Mouse (Mus musculus) adrenal gland, adult 18-20 months (tissue): ENCODE measurements around the gene H2al1f. TPM values are rescaled to one million over a fixed set of nuclear protein-coding genes. Genes with fewer than 3 reads are reported as not detected.
"Not testable (repeated sequence)": the region's sequence is repeated elsewhere in the genome, so short reads cannot be mapped to it uniquely, and the experiment has no call there.

Experiments
- DNase-seq, 2 experiments: peaks; one replicate each; pipeline ENCODE4 v3.0.0; 2021 to 2022; ENCODE audit warnings: low spot score in 2 of 2
- long read RNA-seq, 2 experiments: library from polyadenylated mRNA; stranded (forward); transcript quantifications; one replicate each; pipeline ENCODE4 v2.0.0; 2021
- total RNA-seq, 2 experiments: library from RNA; stranded (reverse); gene quantifications; 1 replicate in 1 of 2; 2 replicates in 1 of 2; pipeline ENCODE4 v1.2.3; 2021

H2al1f gene
- not detected for total RNA-seq
- long read RNA-seq, experiment 1 = 0 reads
- long read RNA-seq, experiment 2 = 0 reads

GRCm38 (mm10) chrX:11314858-11315257 is at the start of gene H2al1f:
TSS of gene H2al1f (plus strand) at chrX:11315158.
- DNase-seq = not testable (repeated sequence)

GRCm38 (mm10) chrX:11267791-11268190 is 47.2 kb upstream of the H2al1f start:
- no peak for DNase-seq

GRCm38 (mm10) chrX:11269074-11269473 is 45.9 kb upstream of the H2al1f start:
- DNase-seq = no peak

- no peak for DNase-seq
Measured at GRCm38 (mm10) chrX:11273190-11273589, 41.8 kb upstream of the H2al1f start.

GRCm38 (mm10) chrX:11277083-11277482 is 37.9 kb upstream of the H2al1f start:
- no peak for DNase-seq

GRCm38 (mm10) chrX:11280741-11281140 is 34.2 kb upstream of the H2al1f start:
- no peak for DNase-seq

GRCm38 (mm10) chrX:11288306-11288882 is 26.6 kb upstream of the H2al1f start:
- DNase-seq = no peak

- DNase-seq = no peak
Measured at GRCm38 (mm10) chrX:11289244-11289643, 25.7 kb upstream of the H2al1f start.

GRCm38 (mm10) chrX:11298957-11299356 is 16.0 kb upstream of the H2al1f start, which contains the start of gene H2al1a:
TSS of gene H2al1a (plus strand) at chrX:11299257.
- DNase-seq = not testable (repeated sequence)

GRCm38 (mm10) chrX:11302132-11302531 is 12.8 kb upstream of the H2al1f start, which contains the start of gene H2al1b:
TSS of gene H2al1b (plus strand) at chrX:11302432.
- not testable (repeated sequence) for DNase-seq

- DNase-seq = not testable (repeated sequence)
Measured at GRCm38 (mm10) chrX:11305355-11305754, 9.6 kb upstream of the H2al1f start, which contains the start of gene H2al1c. TSS of gene H2al1c (plus strand) at chrX:11305655.

GRCm38 (mm10) chrX:11308524-11308923 is 6.4 kb upstream of the H2al1f start, which contains the start of gene H2al1d:
TSS of gene H2al1d (plus strand) at chrX:11308824.
- DNase-seq = not testable (repeated sequence)

GRCm38 (mm10) chrX:11311634-11312033 is 3.3 kb upstream of the H2al1f start, which contains the start of gene H2al1e:
TSS of gene H2al1e (plus strand) at chrX:11311934.
- not testable (repeated sequence) for DNase-seq

GRCm38 (mm10) chrX:11317956-11318355 is 3.0 kb downstream of the H2al1f start, which contains the start of gene H2al1g:
TSS of gene H2al1g (plus strand) at chrX:11318256.
- not testable (repeated sequence) for DNase-seq

- not testable (repeated sequence) for DNase-seq
Measured at GRCm38 (mm10) chrX:11321192-11321591, 6.2 kb downstream of the H2al1f start, which contains the start of gene H2al1h. TSS of gene H2al1h (plus strand) at chrX:11321492.

- not testable (repeated sequence) for DNase-seq
Measured at GRCm38 (mm10) chrX:11324359-11324758, 9.4 kb downstream of the H2al1f start, which contains the start of gene H2al1i. TSS of gene H2al1i (plus strand) at chrX:11324659.

GRCm38 (mm10) chrX:11327522-11327921 is 12.6 kb downstream of the H2al1f start, which contains the start of gene H2al1j:
TSS of gene H2al1j (plus strand) at chrX:11327822.
- DNase-seq = not testable (repeated sequence)

- no peak for DNase-seq
Measured at GRCm38 (mm10) chrX:11345762-11346161, 30.8 kb downstream of the H2al1f start.

GRCm38 (mm10) chrX:11346756-11347155 is 31.8 kb downstream of the H2al1f start:
- DNase-seq = no peak

GRCm38 (mm10) chrX:11360823-11361222 is 45.9 kb downstream of the H2al1f start:
- DNase-seq = no peak

- DNase-seq = no peak
Measured at GRCm38 (mm10) chrX:11361261-11361660, 46.3 kb downstream of the H2al1f start.

- no peak for DNase-seq
Measured at GRCm38 (mm10) chrX:11363890-11364289, 48.9 kb downstream of the H2al1f start.
